Mouse (Mus musculus): ENCODE data around the gene Errfi1. TPM values are rescaled to one million over a fixed set of nuclear protein-coding genes. Genes with fewer than 3 reads are reported as not detected.
A peak's percentile ranks its signal among the peaks of the same experiment; 100 is the strongest.

Gene Errfi1
- total RNA-seq, 2 experiments from 2014 or later: 24.2 to 33.2 TPM

GRCm38 (mm10) chr4:150837458-150837857 lies 16.3 kb upstream of the Errfi1 start:
- DNase-seq (ENCODE audit: low spot score in 2 of 2): no peak
- intact Hi-C loops (cut with DNase I): no loop called here

GRCm38 (mm10) chr4:150842045-150842444 lies 11.7 kb upstream of the Errfi1 start:
- DNase-seq (ENCODE audit: low spot score in 2 of 2): no peak
- intact Hi-C loops (cut with DNase I): no loop called here

- DNase-seq (ENCODE audit: low spot score in 2 of 2): no peak
- intact Hi-C loops (cut with DNase I): no loop called here
Measured at GRCm38 (mm10) chr4:150843181-150843580, 10.5 kb upstream of the Errfi1 start.

- DNase-seq (ENCODE audit: low spot score in 2 of 2): no peak
- intact Hi-C loops (cut with DNase I): loop anchor here (2.0 kb wide), 1 partner anchor 186 kb away; no protein-coding TSS in a partner anchor
Measured at GRCm38 (mm10) chr4:150846316-150846715, 7.4 kb upstream of the Errfi1 start.

- intact Hi-C loops (cut with DNase I): loop anchor here (5.0 kb wide), 1 partner anchor 143 kb away; no protein-coding TSS in a partner anchor
- no peak for DNase-seq (ENCODE audit: low spot score in 2 of 2)
Measured at GRCm38 (mm10) chr4:150849964-150850363, 3.8 kb upstream of the Errfi1 start.

GRCm38 (mm10) chr4:150850893-150851292 lies 2.8 kb upstream of the Errfi1 start:
- no peak for DNase-seq (ENCODE audit: low spot score in 2 of 2)

GRCm38 (mm10) chr4:150852045-150852444 lies 1.7 kb upstream of the Errfi1 start:
- intact Hi-C loops (cut with DNase I): loop anchor here (5.0 kb wide), 1 partner anchor 145 kb away; no protein-coding TSS in a partner anchor

More at GRCm38 (mm10) chr4:150850893-150851292, 2.8 kb upstream of the Errfi1 start:
- intact Hi-C loops (cut with DNase I): loop anchor here (5.0 kb wide), 1 partner anchor 144 kb away; no protein-coding TSS in a partner anchor

GRCm38 (mm10) chr4:150852479-150852878 lies 1.2 kb upstream of the Errfi1 start:
- intact Hi-C loops (cut with DNase I): loop anchor here (5.0 kb wide), 1 partner anchor 145 kb away; no protein-coding TSS in a partner anchor
- no peak for DNase-seq (ENCODE audit: low spot score in 2 of 2)

More at GRCm38 (mm10) chr4:150852045-150852444, 1.7 kb upstream of the Errfi1 start:
- no peak for DNase-seq (ENCODE audit: low spot score in 2 of 2)

- DNase-seq (ENCODE audit: low spot score in 2 of 2): peak; percentile 96 to 97
- intact Hi-C loops (cut with DNase I): loop anchor here (2.0 to 5.0 kb wide), 2 partner anchors 148 to 198 kb away; no protein-coding TSS in a partner anchor
Measured at GRCm38 (mm10) chr4:150854839-150855246, 1.1 kb downstream of the Errfi1 start.

- peak in 1 of 2 experiments; percentile 30 for DNase-seq (ENCODE audit: low spot score in 2 of 2)
- intact Hi-C loops (cut with DNase I): loop anchor here (2.0 kb wide), 1 partner anchor 199 kb away; no protein-coding TSS in a partner anchor
Measured at GRCm38 (mm10) chr4:150855346-150855745, 1.6 kb downstream of the Errfi1 start.

GRCm38 (mm10) chr4:150860526-150860925 lies 6.8 kb downstream of the Errfi1 start:
- DNase-seq (ENCODE audit: low spot score in 2 of 2): no peak
- intact Hi-C loops (cut with DNase I): no loop called here

GRCm38 (mm10) chr4:150861161-150861560 lies 7.4 kb downstream of the Errfi1 start:
- no peak for DNase-seq (ENCODE audit: low spot score in 2 of 2)
- intact Hi-C loops (cut with DNase I): no loop called here

- DNase-seq (ENCODE audit: low spot score in 2 of 2): no peak
- intact Hi-C loops (cut with DNase I): no loop called here
Measured at GRCm38 (mm10) chr4:150862626-150863375, 9.1 kb downstream of the Errfi1 start.

GRCm38 (mm10) chr4:150865371-150865770 lies 11.7 kb downstream of the Errfi1 start:
- intact Hi-C loops (cut with DNase I): no loop called here
- DNase-seq (ENCODE audit: low spot score in 2 of 2): no peak

- no peak for DNase-seq (ENCODE audit: low spot score in 2 of 2)
- intact Hi-C loops (cut with DNase I): no loop called here
Measured at GRCm38 (mm10) chr4:150866069-150866468, 12.3 kb downstream of the Errfi1 start.

GRCm38 (mm10) chr4:150866494-150866893 lies 12.8 kb downstream of the Errfi1 start:
- DNase-seq (ENCODE audit: low spot score in 2 of 2): no peak

GRCm38 (mm10) chr4:150868161-150868560 lies 14.4 kb downstream of the Errfi1 start:
- intact Hi-C loops (cut with DNase I): no loop called here
- no peak for DNase-seq (ENCODE audit: low spot score in 2 of 2)

More at GRCm38 (mm10) chr4:150866494-150866893, 12.8 kb downstream of the Errfi1 start:
- intact Hi-C loops (cut with DNase I): no loop called here

GRCm38 (mm10) chr4:150868859-150869258 lies 15.1 kb downstream of the Errfi1 start:
- DNase-seq (ENCODE audit: low spot score in 2 of 2): no peak

GRCm38 (mm10) chr4:150869276-150870197 lies 15.8 kb downstream of the Errfi1 start:
- no peak for DNase-seq (ENCODE audit: low spot score in 2 of 2)
- intact Hi-C loops (cut with DNase I): no loop called here

More at GRCm38 (mm10) chr4:150868859-150869258, 15.1 kb downstream of the Errfi1 start:
- intact Hi-C loops (cut with DNase I): no loop called here

Measured in left cerebral cortex, postnatal 14 days (tissue).